Mouse (Mus musculus) CH12.LX (cell line): ENCODE measurements around the gene Ndufs1. TPM values are rescaled to one million over a fixed set of nuclear protein-coding genes. Genes with fewer than 3 reads are reported as not detected.

Experiments
- DNase-seq: peaks from one replicate; pipeline ENCODE4 v3.0.0-alpha.2; 2013; ENCODE audit errors: extremely low read depth
- H3K27ac ChIP-seq: 2 replicates; pipeline ENCODE4 v1.5.1; 2012; ENCODE audit warnings: low read depth, mild to moderate bottlenecking, control low read depth, moderate library complexity; ENCODE audit not compliant: insufficient read depth
- H3K27me3 ChIP-seq: replicated peaks from 2 replicates; pipeline ENCODE3; 2012; ENCODE audit warnings: inconsistent platforms
- H3K36me3 ChIP-seq, 2 experiments: replicated peaks in 1 of 2; 2 replicates each; pipeline versions ENCODE3 to v1.6.1; 2012; ENCODE audit warnings: inconsistent platforms in 1 of 2, low read length in 1 of 2, mild to moderate bottlenecking in 1 of 2, mixed read lengths in 1 of 2, moderate library complexity in 1 of 2; ENCODE audit not compliant: control insufficient read depth in 1 of 2, insufficient read depth in 1 of 2
- H3K4me1 ChIP-seq, 2 experiments: 2 replicates each; pipeline ENCODE4 v1.6.1; 2012; ENCODE audit warnings: inconsistent platforms in 1 of 2, moderate library complexity in 1 of 2; ENCODE audit not compliant: insufficient read depth in 2 of 2, control insufficient read depth in 1 of 2
- H3K4me2 ChIP-seq: 2 replicates; pipeline ENCODE4 v1.6.1; 2012; ENCODE audit warnings: low read depth, mild to moderate bottlenecking, control low read depth; ENCODE audit not compliant: poor library complexity, insufficient read depth, severe bottlenecking
- H3K4me3 ChIP-seq, 3 experiments: fragments of 150-350 bp in 1 of 3; sonication (generic) in 1 of 3; replicated peaks in 1 of 3; 2 replicates each; pipeline versions ENCODE3 to v1.5.1; 2011 to 2012; ENCODE audit warnings: low read depth in 2 of 3, low read length in 2 of 3, mild to moderate bottlenecking in 2 of 3, moderate library complexity in 2 of 3, control low read depth in 1 of 3, improper control_type of control experiment in 1 of 3, inconsistent platforms in 1 of 3, mixed read lengths in 1 of 3; ENCODE audit not compliant: poor library complexity in 1 of 3
- H3K79me2 ChIP-seq: replicated peaks from 2 replicates; pipeline ENCODE4 v1.6.1; 2012; ENCODE audit warnings: mild to moderate bottlenecking, moderate library complexity; ENCODE audit not compliant: control insufficient read depth, poor library complexity, insufficient read depth, severe bottlenecking; ENCODE audit errors: extremely low read depth
- H3K9ac ChIP-seq: 2 replicates; pipeline ENCODE4 v1.6.1; 2012; ENCODE audit warnings: low read depth, mild to moderate bottlenecking, control low read depth, moderate library complexity; ENCODE audit not compliant: insufficient read depth
- H3K9me3 ChIP-seq: replicated peaks from 2 replicates; pipeline ENCODE3; 2012; ENCODE audit warnings: low read length, inconsistent platforms, mixed read lengths
- BHLHE40 ChIP-seq: IDR thresholded peaks from 2 replicates; pipeline ENCODE4 v1.6.1; 2011; ENCODE audit warnings: mild to moderate bottlenecking, low read depth, low read length, improper control_type of control experiment
- CHD2 ChIP-seq: IDR thresholded peaks from 2 replicates; pipeline ENCODE4 v1.6.1; 2011; ENCODE audit warnings: low read length, improper control_type of control experiment
- CTCF ChIP-seq, 2 experiments: IDR thresholded peaks in 1 of 2; conservative IDR thresholded peaks in 1 of 2; 2 replicates each; pipeline ENCODE4 v1.5.1; 2011 to 2012; ENCODE audit warnings: low read depth in 2 of 2, low read length in 2 of 2, improper control_type of control experiment in 1 of 2, inconsistent platforms in 1 of 2, mild to moderate bottlenecking in 1 of 2, moderate library complexity in 1 of 2
- EP300 ChIP-seq: IDR thresholded peaks from 2 replicates; pipeline ENCODE4 v1.6.1; 2011; ENCODE audit warnings: low read length, improper control_type of control experiment
- IRF4 ChIP-seq: IDR thresholded peaks from 2 replicates; pipeline ENCODE4 v1.6.1; 2014; ENCODE audit warnings: low read depth, mild to moderate bottlenecking, inconsistent platforms, low read length, improper control_type of control experiment
- KAT2A ChIP-seq: IDR thresholded peaks from 2 replicates; pipeline ENCODE4 v1.6.1; 2012; ENCODE audit warnings: low read length, improper control_type of control experiment, inconsistent platforms; ENCODE audit not compliant: insufficient replicate concordance
- MAX ChIP-seq: IDR thresholded peaks from 2 replicates; pipeline ENCODE4 v1.6.1; 2011; ENCODE audit warnings: low read length, improper control_type of control experiment
- MAZ ChIP-seq: IDR thresholded peaks from 2 replicates; pipeline ENCODE4 v1.6.1; 2012; ENCODE audit warnings: low read depth, mild to moderate bottlenecking, inconsistent platforms, low read length, improper control_type of control experiment, moderate library complexity
- MXI1 ChIP-seq: IDR thresholded peaks from 2 replicates; pipeline ENCODE4 v1.6.1; 2011; ENCODE audit warnings: mild to moderate bottlenecking, low read depth, low read length, improper control_type of control experiment
- RCOR1 ChIP-seq: conservative IDR thresholded peaks from 2 replicates; pipeline ENCODE4 v1.6.1; 2012; ENCODE audit warnings: low read depth, mild to moderate bottlenecking, inconsistent platforms, low read length, improper control_type of control experiment
- SMC3 ChIP-seq: IDR thresholded peaks from 2 replicates; pipeline ENCODE4 v1.6.1; 2011; ENCODE audit warnings: low read depth, low read length, improper control_type of control experiment
- TBP ChIP-seq: conservative IDR thresholded peaks from 2 replicates; pipeline ENCODE4 v1.6.1; 2011; ENCODE audit warnings: low read depth, low read length, improper control_type of control experiment
- TCF12 ChIP-seq: IDR thresholded peaks from 2 replicates; pipeline ENCODE4 v1.6.1; 2014; ENCODE audit warnings: low read depth, mild to moderate bottlenecking, inconsistent platforms, low read length, improper control_type of control experiment
- UBTF ChIP-seq: IDR thresholded peaks from 2 replicates; pipeline ENCODE4 v1.6.1; 2012; ENCODE audit warnings: low read depth, mild to moderate bottlenecking, inconsistent platforms, low read length, improper control_type of control experiment, moderate library complexity
- USF2 ChIP-seq: conservative IDR thresholded peaks from 2 replicates; pipeline ENCODE4 v1.6.1; 2011; ENCODE audit warnings: low read depth, low read length, improper control_type of control experiment
- ZMIZ1 ChIP-seq: IDR thresholded peaks from 2 replicates; pipeline ENCODE4 v1.6.1; 2012; ENCODE audit warnings: low read depth, mild to moderate bottlenecking, inconsistent platforms, low read length, improper control_type of control experiment
- dilution Hi-C: fragments of 300-500 bp; cut with MboI; formaldehyde crosslinking; loops from 2 replicates; pipeline ENCODE4 v1.14.3; 2020; ENCODE audit warnings: low sequenced_read_pairs; ENCODE audit not compliant: extremely low pct_unique_long_range_greater_than_20kb, extremely low pct_ligation_motif_present
- in situ Hi-C: fragments of 300-500 bp; cut with MboI; formaldehyde crosslinking; loops from 3 replicates; pipeline ENCODE4 v1.14.3; 2019; ENCODE audit warnings: low sequenced_read_pairs, low pct_ligation_motif_present, low pct_unique_long_range_greater_than_20kb, mixed read lengths
- polyA plus RNA-seq: library from polyadenylated mRNA; unstranded; fragments of >175 nt; gene quantifications from 2 replicates; pipeline ENCODE4 v1.2.1, GENCODE M21; 2012; ENCODE audit warnings: low read depth; ENCODE audit not compliant: insufficient read length
- total RNA-seq, 2 experiments: library from RNA; depleted of rRNA; stranded (reverse); fragments of 300-350 nt in 1 of 2; fragments of >200 nt in 1 of 2; gene quantifications; 2 replicates each; pipeline ENCODE4 v1.2.3; 2012 to 2014

The Ndufs1 gene
- total and polyA plus RNA-seq, 3 experiments: 56.9 to 139 (median 104) TPM

DNA sequence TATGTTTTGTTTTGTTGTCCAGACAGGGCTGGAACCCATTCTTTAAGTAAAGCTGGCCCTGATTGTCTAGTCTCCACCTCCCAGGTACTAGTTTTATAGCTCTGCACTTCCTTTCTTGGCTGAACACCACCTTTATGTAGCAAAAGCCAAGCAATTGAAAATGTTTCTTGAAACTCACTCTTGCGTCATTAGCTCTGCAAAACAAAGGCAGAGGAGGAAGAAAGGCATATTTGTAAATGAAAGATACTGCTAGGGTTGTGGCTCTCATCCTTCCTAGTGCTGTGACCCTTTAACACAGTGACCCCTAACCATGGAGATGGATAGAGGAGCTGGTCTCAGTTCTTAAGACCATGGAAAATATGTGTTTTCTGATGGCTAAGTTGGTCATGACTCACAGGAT, 25.0 kb upstream of the Ndufs1 start:
- H3K27me3 ChIP-seq: no peaks in the 10 kb centered on the region
- H3K9ac ChIP-seq: no peak overlapping the region
- DNase-seq: no peak
- in situ Hi-C loops: no loop called here
- peaks cover 8 to 20% of the 10 kb centered on the region in 2 experiments; a peak in 3 of 4 replicates for H3K4me1 ChIP-seq
- no peak overlapping the region for H3K27ac ChIP-seq
- dilution Hi-C loops: no loop called here
- H3K9me3 ChIP-seq: no peaks in the 10 kb centered on the region
- no peak for TF ChIP-seq UBTF
- TF ChIP-seq MXI1: no peak
- no peak for TF ChIP-seq USF2
- no peak for TF ChIP-seq RCOR1
- no peak for TF ChIP-seq TBP
- TF ChIP-seq ZMIZ1: no peak
- TF ChIP-seq IRF4: no peak
- no peak for TF ChIP-seq MAZ
- TF ChIP-seq BHLHE40: no peak
- no peak overlapping the region for H3K4me3 ChIP-seq
- H3K79me2 ChIP-seq: no peaks in the 10 kb centered on the region
- no peak overlapping the region for H3K4me2 ChIP-seq
- no peaks in the 10 kb centered on the region for H3K36me3 ChIP-seq

DNA sequence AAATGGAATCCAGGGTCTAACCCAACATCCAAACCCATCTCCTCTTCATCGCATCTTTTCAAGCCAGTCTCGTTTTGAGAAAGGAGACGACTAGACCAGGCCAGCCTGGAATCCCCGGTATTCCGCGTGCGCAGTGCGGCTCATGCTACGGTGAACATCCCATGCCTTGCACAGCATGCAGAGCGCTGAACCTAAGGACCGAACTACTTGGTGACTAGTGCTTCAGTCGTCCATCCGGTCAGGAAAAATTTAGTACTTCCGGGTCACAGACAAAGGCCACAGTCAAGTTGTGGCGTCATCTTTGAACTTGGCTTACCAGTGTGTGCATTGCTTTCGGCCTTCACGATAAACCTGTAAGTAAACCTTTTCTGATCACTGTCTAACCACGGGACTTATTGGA, 23.7 kb upstream of the Ndufs1 start:
- peaks cover 8 to 20% of the 10 kb centered on the region in 2 experiments; a peak in 3 of 4 replicates for H3K4me1 ChIP-seq
- dilution Hi-C loops: no loop called here
- in situ Hi-C loops: no loop called here
- H3K27me3 ChIP-seq: no peaks in the 10 kb centered on the region
- H3K4me3 ChIP-seq: no peak overlapping the region
- no peaks in the 10 kb centered on the region for H3K36me3 ChIP-seq
- no peak overlapping the region for H3K27ac ChIP-seq
- H3K9ac ChIP-seq: no peak overlapping the region
- H3K79me2 ChIP-seq: no peaks in the 10 kb centered on the region
- TF ChIP-seq KAT2A: no peak
- no peak for TF ChIP-seq SMC3
- no peak for TF ChIP-seq UBTF
- no peak for TF ChIP-seq MAZ
- TF ChIP-seq MAX: no peak
- TF ChIP-seq IRF4: no peak
- TF ChIP-seq CHD2: no peak
- TF ChIP-seq TCF12: no peak
- no peak for TF ChIP-seq CTCF (conservative IDR thresholded peaks at IDR 0.05 in 1 of 2, IDR thresholded peaks at IDR 0.05 in 1 of 2; ENCODE audit: low read depth in 2 of 2, low read length in 2 of 2)
- TF ChIP-seq EP300: no peak
- no peak overlapping the region for H3K4me2 ChIP-seq
- no peaks in the 10 kb centered on the region for H3K9me3 ChIP-seq
- no peak for DNase-seq
